Mouse (Mus musculus): ENCODE data around the gene 4933405L10Rik. TPM values are rescaled to one million over a fixed set of nuclear protein-coding genes. Genes with fewer than 3 reads are reported as not detected.

Gene 4933405L10Rik
- total and polyA plus RNA-seq, 2 experiments: not detected

GRCm38 (mm10) chr8:105692449-105693182, 14.8 kb upstream of the 4933405L10Rik start:
- no peak overlapping the region for H3K4me3 ChIP-seq (ENCODE audit: insufficient read depth, low read depth, low read length)
- TF ChIP-seq CTCF (IDR thresholded peaks at IDR 0.05; ENCODE audit: low read depth, low read length) (no peak), POLR2A (IDR thresholded peaks at IDR 0.05; ENCODE audit: extremely low read depth, insufficient read depth, low read length) (no peak)
- 92% methylated on average over 11 of the region's 11 CpGs for WGBS
- no peaks in the 10 kb centered on the region for H3K79me2 ChIP-seq (ENCODE audit: control insufficient read depth, insufficient read depth, low read length)
- no peaks in the 10 kb centered on the region for H3K36me3 ChIP-seq (ENCODE audit: control insufficient read depth, insufficient read depth, low read length)
- peaks cover 5% of the 10 kb centered on the region for H3K27me3 ChIP-seq (ENCODE audit: control insufficient read depth, insufficient read depth, low read length)
- H3K9ac ChIP-seq (ENCODE audit: low read depth, low read length): no peak overlapping the region
- H3K4me1 ChIP-seq (ENCODE audit: control insufficient read depth, insufficient read depth, low read length): peaks cover 1% of the 10 kb centered on the region
- no peak overlapping the region for H3K27ac ChIP-seq (replicated peaks; ENCODE audit: insufficient read depth, low read depth, low read length)
- DNase-seq (ENCODE audit: extremely low read depth, low read depth, low spot score): no peak

GRCm38 (mm10) chr8:105693648-105694047, 13.8 kb upstream of the 4933405L10Rik start:
- Histone ChIP-seq H3K27me3 (ENCODE audit: control insufficient read depth, insufficient read depth, low read length) (peaks cover 5% of the 10 kb centered on the region), H3K27ac (replicated peaks; ENCODE audit: insufficient read depth, low read depth, low read length) (no peak overlapping the region), H3K79me2 (ENCODE audit: control insufficient read depth, insufficient read depth, low read length) (no peaks in the 10 kb centered on the region), H3K4me3 (ENCODE audit: insufficient read depth, low read depth, low read length) (peak overlapping the region; percentile 52), H3K4me1 (ENCODE audit: control insufficient read depth, insufficient read depth, low read length) (peaks cover 1% of the 10 kb centered on the region), H3K9ac (ENCODE audit: low read depth, low read length) (no peak overlapping the region), H3K36me3 (ENCODE audit: control insufficient read depth, insufficient read depth, low read length) (no peaks in the 10 kb centered on the region)
- DNase-seq (ENCODE audit: extremely low read depth, low read depth, low spot score): no peak
- TF ChIP-seq POLR2A (IDR thresholded peaks at IDR 0.05; ENCODE audit: extremely low read depth, insufficient read depth, low read length) (no peak), CTCF (IDR thresholded peaks at IDR 0.05; ENCODE audit: low read depth, low read length) (no peak)
- WGBS: 10% methylated on average over 30 of the region's 30 CpGs

GRCm38 (mm10) chr8:105694051-105694799, 13.2 kb upstream of the 4933405L10Rik start:
- Histone ChIP-seq H3K79me2 (ENCODE audit: control insufficient read depth, insufficient read depth, low read length) (no peaks in the 10 kb centered on the region), H3K4me1 (ENCODE audit: control insufficient read depth, insufficient read depth, low read length) (peaks cover 1% of the 10 kb centered on the region), H3K4me3 (ENCODE audit: insufficient read depth, low read depth, low read length) (peak overlapping the region; percentile 52), H3K36me3 (ENCODE audit: control insufficient read depth, insufficient read depth, low read length) (no peaks in the 10 kb centered on the region), H3K27me3 (ENCODE audit: control insufficient read depth, insufficient read depth, low read length) (peaks cover 5% of the 10 kb centered on the region), H3K27ac (replicated peaks; ENCODE audit: insufficient read depth, low read depth, low read length) (no peak overlapping the region), H3K9ac (ENCODE audit: low read depth, low read length) (no peak overlapping the region)
- WGBS: 17% methylated on average over 38 of the region's 40 CpGs
- no peak for TF ChIP-seq POLR2A (IDR thresholded peaks at IDR 0.05; ENCODE audit: extremely low read depth, insufficient read depth, low read length)
- no peak for TF ChIP-seq CTCF (IDR thresholded peaks at IDR 0.05; ENCODE audit: low read depth, low read length)
- DNase-seq (ENCODE audit: extremely low read depth, low read depth, low spot score): no peak

GRCm38 (mm10) chr8:105695080-105695780, 12.2 kb upstream of the 4933405L10Rik start:
- no peaks in the 10 kb centered on the region for H3K36me3 ChIP-seq (ENCODE audit: control insufficient read depth, insufficient read depth, low read length)
- H3K27ac ChIP-seq (replicated peaks; ENCODE audit: insufficient read depth, low read depth, low read length): no peak overlapping the region
- H3K9ac ChIP-seq (ENCODE audit: low read depth, low read length): no peak overlapping the region
- 79% methylated on average over 30 of the region's 30 CpGs for WGBS
- peaks cover 1% of the 10 kb centered on the region for H3K4me1 ChIP-seq (ENCODE audit: control insufficient read depth, insufficient read depth, low read length)
- TF ChIP-seq CTCF (IDR thresholded peaks at IDR 0.05; ENCODE audit: low read depth, low read length) (no peak), POLR2A (IDR thresholded peaks at IDR 0.05; ENCODE audit: extremely low read depth, insufficient read depth, low read length) (no peak)
- no peak for DNase-seq (ENCODE audit: extremely low read depth, low read depth, low spot score)
- no peaks in the 10 kb centered on the region for H3K79me2 ChIP-seq (ENCODE audit: control insufficient read depth, insufficient read depth, low read length)
- H3K4me3 ChIP-seq (ENCODE audit: insufficient read depth, low read depth, low read length): no peak overlapping the region
- H3K27me3 ChIP-seq (ENCODE audit: control insufficient read depth, insufficient read depth, low read length): peaks cover 5% of the 10 kb centered on the region

GRCm38 (mm10) chr8:105697196-105697780, 10.2 kb upstream of the 4933405L10Rik start:
- H3K36me3 ChIP-seq (ENCODE audit: control insufficient read depth, insufficient read depth, low read length): no peaks in the 10 kb centered on the region
- TF ChIP-seq POLR2A (IDR thresholded peaks at IDR 0.05; ENCODE audit: extremely low read depth, insufficient read depth, low read length) (no peak), CTCF (IDR thresholded peaks at IDR 0.05; ENCODE audit: low read depth, low read length) (no peak)
- 91% methylated on average over 17 of the region's 17 CpGs for WGBS
- no peak overlapping the region for H3K9ac ChIP-seq (ENCODE audit: low read depth, low read length)
- H3K27me3 ChIP-seq (ENCODE audit: control insufficient read depth, insufficient read depth, low read length): peaks cover 5% of the 10 kb centered on the region
- H3K4me3 ChIP-seq (ENCODE audit: insufficient read depth, low read depth, low read length): no peak overlapping the region
- no peak for DNase-seq (ENCODE audit: extremely low read depth, low read depth, low spot score)
- H3K27ac ChIP-seq (replicated peaks; ENCODE audit: insufficient read depth, low read depth, low read length): no peak overlapping the region
- peaks cover 6% of the 10 kb centered on the region for H3K4me1 ChIP-seq (ENCODE audit: control insufficient read depth, insufficient read depth, low read length)
- H3K79me2 ChIP-seq (ENCODE audit: control insufficient read depth, insufficient read depth, low read length): no peaks in the 10 kb centered on the region
